Mouse (Mus musculus) mouse trophoblast stem cell (cell line): Measurements from ENCODE around the gene Rxfp1.

Source experiments
- in situ Hi-C, 2 experiments: fragments of 300-500 bp; cut with MseI, MboI; formaldehyde crosslinking; loops; 2 replicates in 1 of 2; 3 replicates in 1 of 2; pipeline ENCODE4 v1.15.1; 2025

Gene Rxfp1

DNA sequence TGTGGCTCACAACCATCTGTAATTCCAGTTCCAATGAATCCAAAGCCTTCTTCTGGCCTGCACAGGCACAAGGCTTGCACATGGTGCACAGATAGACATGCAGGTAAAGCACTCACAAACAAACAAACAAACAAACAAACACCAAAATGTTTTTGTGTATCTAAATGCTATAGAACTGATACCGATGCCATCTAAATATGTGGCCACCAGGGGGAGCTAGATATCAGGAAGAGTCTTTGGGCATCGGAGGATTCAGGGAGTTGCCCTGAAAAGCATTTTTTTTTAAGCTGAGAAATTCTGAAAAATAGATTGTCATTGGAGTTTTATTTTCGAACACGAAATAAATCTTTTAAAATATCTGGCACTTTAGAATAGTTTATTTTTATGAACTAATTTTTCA lies 64.6 kb downstream of the Rxfp1 start:
- in situ Hi-C loops, result loop anchor here in 1 of 2 experiments (5.0 kb wide), 1 partner anchor 139 kb away; no protein-coding TSS in a partner anchor

DNA sequence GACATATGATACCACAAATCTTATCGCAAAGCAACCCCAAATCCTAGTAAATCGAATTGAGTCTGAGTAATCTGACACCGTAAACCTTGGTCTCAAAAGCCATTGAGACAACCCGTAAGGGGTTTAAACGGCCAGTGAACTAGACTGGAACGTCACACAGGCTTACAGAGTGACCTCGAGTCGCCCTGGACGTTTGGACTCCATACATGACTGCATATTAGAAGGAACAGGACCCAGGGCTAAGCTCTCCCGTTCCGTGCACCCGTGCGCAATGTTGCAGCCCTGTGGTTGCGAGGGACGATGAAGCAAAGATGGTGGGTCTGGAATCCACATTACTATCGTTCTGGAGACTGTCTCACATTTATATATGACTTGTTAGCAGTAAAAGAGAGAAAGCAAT lies 65.5 kb downstream of the Rxfp1 start:
- in situ Hi-C loops, result loop anchor here in 1 of 2 experiments (5.0 kb wide), 1 partner anchor 140 kb away; no protein-coding TSS in a partner anchor

DNA sequence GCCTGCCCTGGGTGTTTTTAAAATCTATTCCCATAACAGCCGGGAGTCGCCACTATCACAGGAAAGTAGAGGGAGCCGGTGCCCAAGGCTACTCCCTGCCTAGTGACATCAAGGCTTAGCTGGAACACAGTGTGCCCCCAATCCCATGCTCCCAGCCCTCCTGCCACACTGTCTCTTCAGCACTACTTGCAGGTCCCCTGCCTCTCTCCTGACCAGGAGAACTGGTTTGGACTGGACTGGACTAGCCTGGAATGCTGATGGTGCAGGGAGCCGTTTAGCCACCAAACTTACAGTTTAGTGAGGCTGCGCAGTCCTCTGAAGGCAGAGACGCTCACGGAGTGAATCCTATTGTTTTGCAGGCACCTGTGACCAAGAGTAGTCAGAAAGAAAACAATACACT lies 67.1 kb downstream of the Rxfp1 start:
- in situ Hi-C loops, result loop anchor here in 1 of 2 experiments (5.0 kb wide), 1 partner anchor 142 kb away; no protein-coding TSS in a partner anchor

DNA sequence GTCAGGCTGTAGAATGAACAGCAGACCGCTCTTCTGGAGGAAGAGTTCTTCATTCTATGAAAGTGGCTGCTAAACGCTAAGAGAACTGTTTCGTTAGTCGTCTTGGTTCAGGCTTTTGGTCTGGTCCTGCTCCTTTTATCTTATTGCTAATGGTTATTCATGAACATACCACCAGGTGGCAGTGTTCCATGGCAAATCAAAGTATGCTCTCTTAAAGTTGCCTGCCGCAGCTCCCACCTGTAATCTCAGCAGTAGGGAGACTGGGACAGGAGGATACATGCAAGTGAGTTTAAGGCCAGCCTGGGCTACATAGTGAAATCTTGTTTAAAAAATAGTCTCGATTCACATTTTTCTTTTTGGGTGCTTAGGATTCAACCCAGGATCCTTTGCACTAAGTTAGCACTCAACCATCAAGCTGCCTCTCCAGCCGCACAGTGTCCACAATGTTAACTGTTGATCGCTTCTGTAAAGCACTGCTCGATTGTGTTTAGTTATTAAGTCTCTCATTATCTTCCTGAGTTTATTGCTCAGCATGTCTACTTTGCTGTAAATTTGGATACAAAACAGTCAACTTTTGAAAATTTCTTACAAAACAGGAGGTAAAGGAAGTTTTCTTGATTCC lies 72.8 kb downstream of the Rxfp1 start:
- in situ Hi-C loops, result loop anchor here in 1 of 2 experiments (5.0 kb wide), 1 partner anchor 147 kb away; no protein-coding TSS in a partner anchor

DNA sequence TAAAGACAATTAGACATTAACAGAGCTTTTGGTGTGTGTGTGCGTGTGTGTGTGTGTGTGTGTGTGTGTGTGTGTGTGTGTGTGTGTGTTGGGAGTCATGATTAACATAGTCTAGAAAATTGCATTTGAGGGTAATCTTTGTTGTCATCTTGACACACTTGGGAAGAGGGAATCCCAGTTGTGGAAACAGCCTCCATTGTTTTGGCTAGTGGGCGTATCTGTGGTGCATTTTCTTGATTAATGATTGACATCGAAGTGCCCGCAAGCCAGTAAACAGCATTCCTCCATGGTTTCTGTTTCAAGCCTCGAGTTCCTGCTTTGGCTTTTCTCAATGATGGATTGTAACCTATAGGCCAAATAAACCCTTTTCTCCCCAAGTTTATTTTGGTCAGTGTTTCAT lies 81.0 kb downstream of the Rxfp1 start:
- in situ Hi-C loops, result no loop called here

DNA sequence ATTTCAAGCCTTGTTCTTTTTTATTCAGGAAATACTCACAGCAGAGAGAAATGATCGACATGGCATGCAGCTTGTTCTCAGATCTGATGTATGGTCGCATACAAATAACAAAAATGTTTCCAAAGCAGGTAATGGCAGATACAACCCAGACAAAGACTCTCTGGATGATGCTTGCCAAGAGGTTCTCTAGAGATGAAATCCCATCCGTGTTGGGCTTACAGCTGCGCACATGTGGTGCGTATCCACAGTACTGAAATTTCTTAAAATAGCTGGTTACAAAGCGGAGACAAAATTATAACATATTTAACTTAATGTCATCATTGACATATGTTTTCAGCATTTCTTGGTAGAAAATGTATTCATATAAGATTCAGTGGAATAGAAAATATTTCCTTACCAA lies 85.6 kb downstream of the Rxfp1 start:
- in situ Hi-C loops, result no loop called here

DNA sequence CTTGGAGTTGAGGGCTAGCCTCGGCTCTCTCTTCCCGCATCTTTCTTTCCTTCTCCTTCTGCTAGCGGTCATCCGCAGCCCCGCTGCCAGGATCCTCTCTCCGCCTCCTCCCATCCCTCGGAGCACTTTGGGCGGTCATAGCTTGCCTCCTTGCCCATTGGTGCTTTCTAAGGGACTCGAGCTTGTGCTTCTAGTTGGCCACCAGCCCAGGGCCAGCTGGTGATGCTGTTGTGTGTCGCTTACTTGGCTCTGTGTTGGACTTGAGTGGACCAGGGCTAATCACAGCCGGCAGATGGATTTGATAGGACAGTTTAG lies 108.3 kb downstream of the Rxfp1 start, which contains the start of gene Etfdh:
TSS of gene Etfdh (minus strand) at position 85 of the 315 bp plus-strand sequence.
- in situ Hi-C loops, result no loop called here

DNA sequence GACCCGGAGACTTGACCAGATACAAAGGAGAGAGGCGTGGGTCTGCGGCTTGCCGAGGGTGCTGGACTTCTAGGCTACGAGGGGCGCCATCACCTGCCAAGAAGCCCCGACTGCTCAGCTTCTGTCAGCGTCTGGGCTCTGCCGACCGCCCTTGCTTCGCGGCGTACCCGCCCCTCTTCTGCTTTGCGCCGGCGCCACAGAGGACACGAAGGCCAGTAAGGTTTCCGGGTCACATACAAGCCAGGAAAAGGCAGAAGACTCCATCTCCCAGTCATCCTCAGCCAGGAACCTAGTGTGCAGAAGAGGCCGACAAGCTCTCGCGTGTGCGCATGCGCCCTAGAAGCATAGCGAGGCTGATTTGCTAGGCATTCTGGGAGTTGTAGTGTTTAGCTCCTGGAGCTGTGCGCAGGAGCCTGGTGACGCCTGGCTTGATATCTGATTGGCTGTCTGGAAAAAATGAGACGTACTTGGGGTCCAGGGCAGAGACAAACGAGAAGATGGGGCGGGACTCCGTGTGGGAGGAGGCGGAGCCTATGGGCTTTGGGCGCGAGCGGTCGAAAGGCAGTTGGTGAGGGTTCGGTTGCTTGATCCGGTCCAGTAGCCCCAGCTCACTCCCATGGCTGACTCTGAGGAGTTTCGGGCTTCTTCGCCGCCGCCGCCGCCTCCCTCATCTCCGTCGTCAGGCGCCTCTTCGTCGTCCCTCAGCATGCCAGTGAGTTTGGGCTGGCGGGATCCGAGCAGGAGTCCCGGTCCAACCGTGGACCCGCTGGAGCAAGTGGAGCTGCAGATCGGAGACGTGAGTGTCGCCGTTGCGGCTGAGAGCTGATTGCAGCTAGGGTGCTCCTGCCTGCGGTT lies 108.9 kb downstream of the Rxfp1 start, which contains the start of gene 4930579G24Rik:
TSS of gene 4930579G24Rik (plus strand) at position 519 of the 855 bp plus-strand sequence.
- in situ Hi-C loops, result no loop called here

DNA sequence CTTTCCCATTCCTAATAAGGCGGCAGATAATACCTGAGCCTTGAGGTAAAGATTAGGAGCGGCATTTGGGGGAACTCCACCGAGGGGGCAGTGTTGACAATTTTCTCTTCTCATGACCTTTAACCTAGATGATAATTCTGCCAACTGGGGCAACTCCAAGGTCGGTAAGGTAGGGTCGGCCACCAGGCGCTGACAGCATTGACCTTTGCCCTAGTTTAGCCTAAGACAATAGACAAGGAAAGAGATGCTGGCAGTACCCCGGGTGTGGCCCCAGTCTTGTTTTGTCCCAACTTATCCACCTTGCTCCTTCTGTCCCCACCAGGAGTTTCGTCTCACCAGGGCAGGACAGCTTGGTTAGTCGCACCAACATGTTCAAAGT lies 109.5 kb downstream of the Rxfp1 start:
- in situ Hi-C loops, result no loop called here

DNA sequence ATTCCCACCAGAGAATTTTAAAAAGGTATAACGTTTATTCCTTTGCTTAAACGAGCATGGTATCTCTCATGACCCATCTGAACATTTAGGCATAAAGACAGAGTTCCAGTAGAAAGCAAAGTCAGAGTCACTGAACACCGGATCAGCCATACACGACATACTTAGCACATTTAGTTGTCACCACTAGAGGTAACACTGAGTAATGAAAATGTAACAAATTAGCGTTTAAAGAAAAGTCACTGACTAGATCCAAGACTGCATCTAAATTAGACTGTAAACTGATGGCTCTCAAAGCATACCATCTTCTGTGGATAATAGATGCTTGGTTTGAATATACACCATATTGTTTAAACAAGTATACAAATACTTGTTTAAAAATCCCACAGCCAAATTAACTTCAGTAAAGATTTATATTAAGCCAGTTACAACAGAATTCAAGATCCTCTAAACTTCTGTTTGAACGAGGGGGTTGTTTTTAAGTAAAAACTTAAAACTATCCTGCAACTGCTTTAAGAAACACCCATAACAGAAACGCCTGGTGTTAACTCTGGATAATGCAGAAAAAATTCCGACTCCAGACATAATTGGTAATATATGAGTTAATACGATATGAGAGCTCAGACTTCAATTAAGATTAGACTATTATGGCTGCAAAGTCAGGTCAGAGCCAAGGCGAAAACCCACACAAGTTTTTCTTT lies 110.0 kb downstream of the Rxfp1 start:
- in situ Hi-C loops, result no loop called here

DNA sequence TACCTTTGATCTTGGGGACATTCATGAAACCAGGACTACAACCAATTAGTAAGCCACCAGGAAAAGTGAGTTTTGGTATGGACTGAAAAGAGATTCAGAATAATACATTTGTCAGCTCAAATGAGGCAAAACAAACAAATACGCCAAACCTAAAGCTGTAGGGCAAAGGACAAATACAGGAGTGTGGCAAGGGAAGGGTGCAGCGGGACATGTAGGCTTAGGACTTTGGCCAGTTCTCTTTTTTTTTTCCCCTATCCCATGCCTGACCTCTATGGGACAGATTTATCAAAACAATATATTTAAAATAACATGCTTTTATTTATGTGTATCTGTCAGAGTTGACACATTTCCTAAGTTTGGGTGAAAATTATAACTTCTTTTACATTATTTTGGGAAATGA lies 127.8 kb downstream of the Rxfp1 start:
- in situ Hi-C loops, result no loop called here

DNA sequence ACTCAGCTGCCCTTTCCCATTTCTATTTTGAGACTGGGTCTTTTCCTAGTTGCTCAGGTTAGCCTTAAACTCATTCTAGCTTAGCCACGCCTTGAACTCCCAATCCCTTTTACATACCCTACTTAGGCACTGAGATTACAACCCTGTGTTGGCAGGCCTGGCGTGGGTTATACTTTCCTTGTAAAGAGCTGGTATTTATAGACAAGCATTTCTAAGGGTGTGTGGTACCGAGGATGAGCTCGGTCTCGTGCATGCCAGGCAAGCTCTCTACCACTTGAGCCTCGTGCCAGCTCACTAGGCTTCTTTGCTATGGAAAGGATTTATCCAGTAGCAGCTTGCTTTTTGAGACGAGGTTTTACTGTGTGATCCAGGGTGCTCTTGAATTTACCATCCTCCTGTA lies 142.2 kb downstream of the Rxfp1 start:
- in situ Hi-C loops, result loop anchor here in 1 of 2 experiments (25.0 kb wide), 1 partner anchor 383 kb away; no protein-coding TSS in a partner anchor

DNA sequence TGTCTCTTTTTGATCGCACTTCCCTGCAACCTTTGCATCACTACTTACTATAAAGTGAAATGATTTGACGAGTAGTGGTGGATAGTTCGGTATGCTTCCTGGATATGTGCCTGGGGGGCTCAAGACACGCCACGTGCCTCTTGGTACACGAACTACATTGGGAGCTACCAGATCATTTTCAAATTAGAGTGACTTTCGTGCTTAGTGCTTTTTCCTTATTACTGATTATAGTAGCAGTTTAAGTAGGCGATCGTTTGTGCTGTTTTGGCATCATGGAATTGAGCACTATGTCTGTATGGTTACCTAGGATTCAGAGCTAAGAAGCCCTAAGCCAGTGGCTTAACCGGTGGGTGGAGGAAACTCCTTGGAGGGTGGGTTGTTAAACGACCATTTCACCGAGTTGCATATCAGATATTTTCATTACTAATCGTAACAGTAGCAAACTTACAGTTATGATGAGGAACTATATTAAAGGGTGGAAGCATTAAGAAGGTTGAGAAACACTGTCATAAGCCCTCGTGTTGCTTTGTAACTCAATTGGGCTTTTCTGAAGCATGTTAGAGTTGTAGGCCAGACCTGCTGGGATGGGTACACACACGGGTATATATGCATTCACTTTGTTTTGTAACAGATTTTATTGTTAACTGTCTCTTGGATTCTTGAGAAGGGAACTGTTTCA lies 145.7 kb downstream of the Rxfp1 start:
- in situ Hi-C loops, result loop anchor here in 1 of 2 experiments (25.0 kb wide), 1 partner anchor 380 kb away; no protein-coding TSS in a partner anchor
